Mouse (Mus musculus) embryonic fibroblast, embryonic 13.5 days (primary cell): ENCODE results near the gene Ager. TPM values are rescaled to one million over a fixed set of nuclear protein-coding genes. Genes with fewer than 3 reads are reported as not detected.

Experiments used
- H3K27ac ChIP-seq: 2 replicates; pipeline ENCODE4 v1.5.1; 2012; ENCODE audit warnings: low read length, control low read depth, inconsistent platforms; ENCODE audit not compliant: insufficient read depth
- H3K4me1 ChIP-seq: 2 replicates; pipeline ENCODE4 v1.6.1; 2011; ENCODE audit warnings: low read length; ENCODE audit not compliant: control insufficient read depth, insufficient read depth
- H3K4me3 ChIP-seq: 2 replicates; pipeline ENCODE4 v1.5.1; 2011; ENCODE audit warnings: mild to moderate bottlenecking, control low read depth, low read length; ENCODE audit not compliant: insufficient read depth
- CTCF ChIP-seq: IDR thresholded peaks from 2 replicates; pipeline ENCODE4 v1.5.1; 2011; ENCODE audit warnings: mild to moderate bottlenecking, control low read depth, low read length, moderate library complexity, borderline replicate concordance; ENCODE audit not compliant: insufficient read depth
- POLR2A ChIP-seq: IDR thresholded peaks from 2 replicates; pipeline ENCODE4 v1.6.1; 2011; ENCODE audit warnings: low read depth, mild to moderate bottlenecking, control low read depth, low read length, moderate library complexity
- polyA plus RNA-seq: library from polyadenylated mRNA; stranded (reverse); fragments of >200 nt; gene quantifications from 2 replicates; pipeline ENCODE4 v1.2.4, GENCODE M21; 2011; ENCODE audit warnings: low read depth; ENCODE audit not compliant: missing spikeins, insufficient read length

Gene Ager
- polyA plus RNA-seq, 1 experiment, result 0.70 TPM

DNA sequence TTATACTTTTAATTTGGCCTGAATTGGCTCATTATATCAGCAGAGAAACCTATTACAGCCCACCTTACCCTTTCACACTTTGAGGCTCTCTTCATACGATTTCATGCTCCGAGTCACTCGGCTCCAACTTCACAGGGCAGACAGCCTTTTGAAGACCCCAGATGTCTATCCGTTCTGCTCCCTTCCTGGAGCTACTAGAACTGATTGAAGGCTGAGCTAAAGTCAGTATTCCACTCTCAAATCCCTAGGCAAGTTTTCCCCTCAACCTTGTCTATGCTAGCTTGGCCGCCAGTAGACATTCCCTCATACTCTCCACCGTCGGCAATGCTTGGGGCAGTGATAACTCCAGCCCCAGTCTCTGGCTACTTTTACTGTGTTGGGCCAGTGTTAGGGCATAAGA, 8.5 kb upstream of the Ager start:
- H3K4me3 ChIP-seq, result no peak overlapping the region
- H3K4me1 ChIP-seq, result peaks cover 3% of the 10 kb centered on the region; the same call in 1 of the 2 replicates
- H3K27ac ChIP-seq, result no peak overlapping the region
- no peak for TF ChIP-seq CTCF
- TF ChIP-seq POLR2A, result no peak

DNA sequence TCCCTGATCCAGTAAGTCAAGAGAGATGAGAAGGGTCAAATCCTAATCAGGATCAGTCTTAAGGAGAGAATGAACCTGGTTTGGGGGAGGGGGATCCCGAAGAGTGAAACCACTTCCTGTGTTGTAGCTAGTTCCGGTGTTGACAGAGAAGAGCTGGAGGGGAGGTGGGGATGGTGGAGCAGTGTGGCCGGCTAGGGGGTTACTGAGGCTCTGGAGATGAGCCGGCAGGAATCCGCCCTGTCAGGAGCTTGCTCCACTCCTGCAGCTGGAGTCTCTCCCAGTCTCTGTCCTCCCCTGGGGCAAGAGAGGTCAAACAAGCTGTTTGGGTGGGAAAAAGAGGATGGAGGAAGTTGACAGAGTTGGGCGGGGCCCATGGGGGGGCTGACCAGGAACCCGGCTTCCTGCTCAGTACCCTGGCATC, 8.0 kb upstream of the Ager start, which contains the start of gene Gpsm3:
Gene Gpsm3 (plus strand): TSS at position 126 of the 421 bp plus-strand sequence.
- Histone ChIP-seq H3K4me3 (no peak within 1 kb of the TSS), H3K27ac (no peak within 1 kb of the TSS), H3K4me1 (peaks cover 3% of the 10 kb centered on the region; the same call in 1 of the 2 replicates)
- no peak for TF ChIP-seq CTCF
- no peak for TF ChIP-seq POLR2A

DNA sequence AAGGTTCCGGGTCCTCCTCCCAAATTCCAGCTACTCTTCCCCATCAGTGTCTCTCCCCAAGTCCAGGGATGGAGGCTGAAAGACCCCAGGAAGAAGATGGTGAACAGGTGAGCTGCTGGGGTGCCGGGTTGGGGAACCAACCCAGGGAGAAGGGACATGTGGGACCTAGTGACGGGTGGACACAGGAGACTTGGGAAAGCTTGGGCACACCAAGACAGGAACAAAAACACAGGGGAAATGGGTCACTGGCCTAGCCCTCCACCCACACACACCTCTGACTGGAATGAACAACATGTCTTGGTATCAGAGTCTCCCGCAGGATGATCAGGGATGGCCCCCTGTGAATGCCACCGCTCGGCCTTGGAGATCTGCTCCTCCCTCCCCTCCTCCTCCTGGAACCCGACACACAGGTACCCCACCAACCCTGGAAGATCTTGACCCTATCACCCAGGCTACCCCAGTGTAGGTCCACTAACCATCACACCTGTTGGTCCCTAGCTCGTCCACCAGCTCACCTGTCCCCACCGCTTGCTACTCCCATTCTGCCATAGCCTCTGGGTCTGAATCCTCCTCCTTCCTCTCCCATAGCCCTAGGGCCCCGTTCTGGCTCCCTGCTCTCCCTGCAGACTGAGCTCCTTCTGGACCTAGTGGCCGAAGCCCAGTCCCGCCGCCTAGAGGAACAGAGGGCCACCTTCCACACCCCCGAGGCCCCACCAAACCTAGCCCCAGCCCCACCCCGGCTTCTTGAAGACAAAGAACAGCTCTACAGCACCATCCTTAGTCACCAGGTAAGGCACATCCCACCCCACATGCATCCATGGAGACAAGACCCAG, 7.3 kb upstream of the Ager start:
- Histone ChIP-seq H3K4me1 (peaks cover 3% of the 10 kb centered on the region; the same call in 1 of the 2 replicates), H3K4me3 (no peak overlapping the region), H3K27ac (no peak overlapping the region)
- TF ChIP-seq CTCF (no peak), POLR2A (no peak)

DNA sequence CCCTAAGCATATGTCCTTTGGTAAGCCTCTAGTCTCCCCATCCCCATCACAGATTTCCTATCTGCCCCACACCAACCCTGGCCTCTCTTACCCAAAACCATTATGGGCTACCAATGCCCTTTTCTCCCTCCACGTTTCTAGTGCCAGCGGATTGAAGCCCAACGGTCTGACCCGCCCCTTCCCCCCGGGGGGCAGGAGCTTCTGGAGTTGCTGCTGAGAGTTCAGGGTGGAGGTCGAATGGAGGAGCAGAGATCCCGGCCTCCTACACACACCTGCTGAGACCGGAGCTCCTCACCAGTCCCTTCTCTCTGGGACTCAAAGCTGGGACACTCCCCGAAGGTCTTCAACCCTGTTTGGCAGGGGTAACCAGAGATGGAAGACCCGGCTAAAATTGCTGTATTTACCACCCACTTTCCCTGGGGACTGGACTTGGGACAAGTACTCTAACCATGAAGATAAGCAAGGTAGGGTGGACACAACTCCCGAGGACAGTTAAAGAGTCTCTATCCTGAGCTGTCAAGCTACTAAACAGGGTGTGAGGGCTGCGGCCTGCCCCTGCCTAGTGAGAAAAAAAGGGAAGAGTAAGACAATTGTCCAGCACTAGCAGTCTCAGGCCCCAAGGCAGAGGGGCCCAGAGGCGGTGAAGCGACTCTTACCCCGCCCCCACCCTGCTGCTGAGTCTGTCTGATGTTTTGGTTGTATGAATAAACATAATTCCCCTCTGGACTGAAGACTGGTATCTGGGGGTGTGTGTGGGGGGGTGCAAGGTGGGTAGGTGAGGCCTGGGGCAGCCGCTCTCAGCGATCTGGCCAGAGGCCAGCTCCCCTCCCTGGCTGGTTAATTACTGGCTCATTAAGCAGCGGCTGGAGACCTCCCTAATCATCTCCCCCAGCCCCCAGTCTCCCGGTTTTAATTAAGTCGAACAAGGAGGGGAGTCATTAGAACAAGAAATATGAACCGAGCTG, 6.4 kb upstream of the Ager start, which contains the start of gene Pbx2:
Gene Pbx2 (plus strand): TSS at position 238 of the 965 bp plus-strand sequence.
- Histone ChIP-seq H3K4me3 (peak within 1 kb of the TSS; percentile 69), H3K4me1 (peaks cover 3% of the 10 kb centered on the region; the same call in 1 of the 2 replicates), H3K27ac (peak within 1 kb of the TSS; percentile 74)
- TF ChIP-seq POLR2A, result no peak
- TF ChIP-seq CTCF, result no peak

DNA sequence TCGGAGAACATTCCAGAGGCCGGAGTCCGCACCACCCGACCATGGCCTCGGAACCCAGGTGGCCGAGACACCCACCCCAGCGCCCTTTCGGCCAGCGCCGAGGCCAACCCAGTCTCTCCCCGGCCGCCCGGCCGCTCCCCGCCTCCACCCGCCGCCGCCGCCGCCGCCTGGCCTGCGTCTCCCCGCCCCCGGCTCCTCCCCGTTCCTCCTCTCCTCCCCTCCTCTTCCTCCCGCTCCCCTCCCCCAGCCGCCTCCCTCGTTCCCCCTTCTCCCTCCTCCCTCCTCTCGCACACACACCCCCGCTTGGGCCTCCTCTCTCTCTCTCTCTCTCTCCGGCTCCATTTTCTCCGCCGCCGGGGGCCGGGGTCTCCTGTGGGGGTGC, 5.7 kb upstream of the Ager start:
- no peak for TF ChIP-seq CTCF
- TF ChIP-seq POLR2A, result peak; percentile 81
- Histone ChIP-seq H3K27ac (peak overlapping the region; percentile 74), H3K4me1 (peaks cover 3% of the 10 kb centered on the region; the same call in 1 of the 2 replicates), H3K4me3 (peak overlapping the region; percentile 69)

DNA sequence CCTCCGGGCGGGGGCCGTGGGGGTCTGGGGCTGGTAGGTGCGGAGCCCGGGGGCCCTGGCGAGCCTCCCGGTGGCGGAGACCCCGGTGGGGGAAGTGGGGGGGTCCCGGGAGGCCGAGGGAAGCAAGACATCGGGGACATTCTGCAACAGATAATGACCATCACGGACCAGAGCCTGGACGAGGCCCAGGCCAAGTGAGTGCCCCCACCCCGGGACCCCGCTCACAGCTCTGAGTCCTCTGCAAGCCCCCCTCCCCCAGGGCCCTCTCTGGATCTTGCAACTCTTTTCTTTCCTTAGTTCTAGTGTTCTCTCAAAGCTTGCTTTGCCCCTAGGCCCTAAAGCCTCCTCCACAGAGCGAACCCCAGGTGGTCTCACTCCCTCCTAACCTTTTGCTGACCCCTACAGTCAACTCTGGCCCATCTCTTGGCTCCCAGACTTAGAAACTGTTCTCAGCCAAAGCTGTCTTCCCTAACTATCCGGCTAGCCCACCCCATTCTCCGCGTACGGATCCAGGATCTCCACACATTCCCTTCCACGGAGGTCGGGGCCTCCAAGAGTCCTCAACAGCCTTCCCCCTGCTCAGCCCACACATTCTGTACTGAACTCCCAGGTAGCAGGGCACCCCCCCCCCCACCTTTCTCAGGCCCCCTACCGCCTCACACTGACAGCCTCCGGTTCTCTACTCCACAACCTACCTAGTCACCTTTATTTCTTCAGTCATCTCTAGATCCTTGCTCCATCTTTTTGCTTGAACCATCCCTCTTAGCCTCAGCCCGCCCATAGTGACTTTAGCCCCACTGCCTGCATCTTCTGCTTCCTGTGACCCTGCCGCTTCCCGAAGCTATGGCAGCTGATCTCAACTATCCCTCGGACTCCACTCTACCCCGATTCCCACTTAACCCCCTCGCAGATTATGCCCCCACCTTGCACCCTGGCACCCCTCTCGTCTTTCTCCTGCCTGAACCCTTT, 4.8 kb upstream of the Ager start:
- peaks cover 3% of the 10 kb centered on the region; the same call in 1 of the 2 replicates for H3K4me1 ChIP-seq
- H3K27ac ChIP-seq, result peak overlapping the region; percentile 82
- H3K4me3 ChIP-seq, result peak overlapping the region; percentile 69
- TF ChIP-seq POLR2A (0 out of 2 replicates have a peak, but pooled peaks have one; percentile 42), CTCF (no peak)

DNA sequence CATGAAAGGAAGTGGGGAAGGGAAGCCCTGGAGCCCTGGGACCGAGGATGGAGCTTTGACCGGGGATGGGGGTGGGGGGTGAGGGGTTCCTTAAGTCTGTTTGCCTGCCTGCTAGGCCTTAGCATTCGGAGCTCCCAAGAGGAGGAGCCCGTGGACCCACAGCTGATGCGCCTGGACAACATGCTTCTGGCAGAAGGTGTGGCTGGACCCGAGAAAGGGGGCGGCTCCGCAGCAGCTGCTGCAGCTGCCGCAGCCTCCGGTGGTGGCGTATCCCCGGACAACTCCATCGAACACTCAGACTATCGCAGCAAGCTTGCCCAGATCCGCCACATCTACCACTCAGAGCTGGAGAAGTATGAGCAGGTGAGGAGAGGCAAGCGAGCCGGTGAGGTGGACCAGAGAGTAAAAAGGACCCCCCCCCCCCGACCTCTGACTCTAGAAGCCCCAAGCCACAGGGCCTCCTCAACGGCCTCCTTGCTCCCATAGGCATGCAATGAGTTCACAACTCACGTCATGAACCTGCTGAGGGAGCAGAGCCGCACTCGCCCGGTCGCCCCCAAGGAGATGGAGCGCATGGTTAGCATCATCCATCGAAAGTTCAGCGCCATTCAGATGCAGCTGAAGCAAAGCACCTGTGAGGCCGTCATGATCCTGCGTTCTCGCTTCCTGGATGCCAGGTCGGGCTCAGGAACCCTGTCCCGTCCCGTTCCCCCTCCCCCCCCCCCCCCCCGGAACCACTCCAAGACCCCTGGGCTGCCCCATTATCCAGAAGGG, 3.7 kb upstream of the Ager start:
- TF ChIP-seq POLR2A (no peak), CTCF (0 out of 2 replicates have a peak, but pooled peaks have one; percentile 2)
- Histone ChIP-seq H3K27ac (no peak overlapping the region), H3K4me3 (peak overlapping the region; percentile 69), H3K4me1 (peaks cover 3% of the 10 kb centered on the region; the same call in 1 of the 2 replicates)

DNA sequence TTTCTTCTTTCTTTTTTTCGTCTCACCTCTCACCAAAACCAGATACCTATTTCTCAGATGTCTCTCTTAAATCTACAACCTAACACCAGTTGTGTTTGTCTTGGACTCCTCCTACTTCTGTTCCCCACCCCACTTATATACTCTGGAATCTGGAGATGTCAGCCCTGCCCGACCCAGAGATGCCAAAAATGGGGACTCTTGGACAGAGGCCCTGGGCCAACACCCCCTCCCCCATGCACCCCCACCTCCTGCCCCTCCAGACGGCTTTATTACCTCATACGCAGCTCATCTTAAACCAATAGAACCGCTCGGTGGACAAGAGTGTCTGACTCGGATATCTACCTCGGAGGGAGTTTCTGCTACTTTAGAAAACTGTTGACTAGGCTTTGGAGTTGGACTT, 1.6 kb upstream of the Ager start:
- no peak overlapping the region for H3K27ac ChIP-seq
- 0 out of 2 replicates have a peak, but pooled peaks cover 3% of the 10 kb centered on the region for H3K4me1 ChIP-seq
- no peak overlapping the region for H3K4me3 ChIP-seq
- TF ChIP-seq POLR2A (no peak), CTCF (no peak)
